Mouse (Mus musculus): Measurements from ENCODE around the gene Olfm1. TPM values are rescaled to one million over a fixed set of nuclear protein-coding genes. Genes with fewer than 3 reads are reported as not detected.

Gene Olfm1
- polyA plus RNA-seq, 1 experiment from 2014 or later = 139 TPM

DNA sequence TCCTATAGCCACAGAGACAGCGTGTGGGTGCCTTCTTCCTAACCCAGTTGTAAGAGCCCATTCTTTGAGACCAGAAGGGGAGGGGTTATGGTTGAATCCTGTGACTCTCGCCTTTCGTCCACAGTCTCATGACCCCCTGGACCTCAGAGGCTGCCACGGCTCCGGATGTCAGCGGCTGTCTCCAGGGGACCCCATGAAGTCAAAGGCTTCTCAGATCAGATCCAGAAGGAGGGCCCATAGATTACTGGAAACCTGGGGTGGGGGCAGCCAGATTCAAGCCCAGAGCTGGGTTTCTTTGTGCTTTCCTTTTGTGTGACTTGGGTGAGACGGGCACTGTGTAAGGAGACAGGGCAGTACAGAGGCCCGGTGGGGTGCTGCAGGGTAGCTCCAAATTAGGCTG lies 27.2 kb upstream of the Olfm1 start:
- 52% methylated on average over 8 of the region's 8 CpGs for WGBS
- no peak overlapping the region for H3K9ac ChIP-seq (ENCODE audit: low read depth, low read length)

DNA sequence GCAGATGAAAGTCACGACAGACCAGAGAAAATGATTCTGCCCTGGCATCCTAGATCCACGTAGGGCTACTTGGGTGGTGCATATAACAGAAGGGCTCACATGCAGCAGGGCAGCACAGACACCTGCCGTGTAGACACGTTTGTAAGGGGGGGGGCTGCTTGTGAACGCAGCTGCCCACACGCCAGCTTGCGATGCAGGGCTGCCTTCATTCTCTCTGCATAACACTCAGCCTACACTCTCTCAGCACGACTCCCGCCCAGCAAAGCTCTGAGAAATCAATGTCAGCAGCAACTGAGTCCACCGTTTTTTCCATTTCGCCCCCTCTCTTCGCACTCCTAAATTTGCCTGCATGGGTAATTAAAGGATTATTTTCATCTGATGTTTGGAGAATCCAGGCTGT lies 23.5 kb upstream of the Olfm1 start:
- no peak for ATAC-seq (ENCODE audit: low FRiP score)
- WGBS = 81% methylated on average over 12 of the region's 12 CpGs
- no peaks in the 10 kb centered on the region for H3K36me3 ChIP-seq (ENCODE audit: control insufficient read depth, insufficient read depth, low read length)
- no peak for DNase-seq (ENCODE audit: low spot score)
- H3K4me3 ChIP-seq (ENCODE audit: low read depth, low read length) = no peak overlapping the region
- H3K9ac ChIP-seq (ENCODE audit: low read depth, low read length) = no peak overlapping the region
- no peak overlapping the region for H3K4me2 ChIP-seq (replicated peaks; ENCODE audit: low read depth, low read length)
- H3K9me3 ChIP-seq (ENCODE audit: control insufficient read depth, low read length) = no peaks in the 10 kb centered on the region
- H3K27me3 ChIP-seq (ENCODE audit: control insufficient read depth, insufficient read depth, low read length) = no peaks in the 10 kb centered on the region
- H3K4me1 ChIP-seq (replicated peaks; ENCODE audit: control insufficient read depth, insufficient read depth, low read length) = no peaks in the 10 kb centered on the region
- H3K27ac ChIP-seq (ENCODE audit: low read depth, low read length) = no peak overlapping the region

More for the DNA sequence above, 27.2 kb upstream of the Olfm1 start:
- Histone ChIP-seq H3K27ac (ENCODE audit: low read depth, low read length) (no peak overlapping the region), H3K27me3 (ENCODE audit: control insufficient read depth, insufficient read depth, low read length) (no peaks in the 10 kb centered on the region), H3K36me3 (ENCODE audit: control insufficient read depth, insufficient read depth, low read length) (no peaks in the 10 kb centered on the region), H3K4me2 (replicated peaks; ENCODE audit: low read depth, low read length) (no peak overlapping the region), H3K9me3 (ENCODE audit: control insufficient read depth, low read length) (no peaks in the 10 kb centered on the region), H3K4me3 (ENCODE audit: low read depth, low read length) (no peak overlapping the region), H3K4me1 (replicated peaks; ENCODE audit: control insufficient read depth, insufficient read depth, low read length) (no peaks in the 10 kb centered on the region)
- DNase-seq (ENCODE audit: low spot score) (no peak), ATAC-seq (ENCODE audit: low FRiP score) (no peak)

DNA sequence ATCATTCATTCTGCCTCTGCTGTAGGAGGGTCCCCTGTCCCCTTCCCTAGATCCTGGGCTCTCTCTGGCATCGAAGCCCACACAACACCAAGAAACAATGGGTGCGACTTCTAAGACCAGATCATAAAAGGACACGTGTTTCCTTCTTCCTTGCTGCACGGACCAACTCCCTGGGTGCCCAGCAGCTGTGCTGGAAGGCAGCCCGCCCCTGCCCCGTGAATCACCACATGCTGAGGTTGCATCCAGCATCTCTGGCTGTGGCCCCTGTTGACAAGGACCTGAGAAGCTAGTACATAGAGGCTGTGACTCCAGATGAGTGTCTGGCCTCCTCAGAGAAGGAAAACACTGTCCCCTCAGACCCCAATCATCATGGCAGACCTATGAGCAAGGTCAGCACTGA lies 20.8 kb upstream of the Olfm1 start:
- Histone ChIP-seq H3K9ac (ENCODE audit: low read depth, low read length) (no peak overlapping the region), H3K4me3 (ENCODE audit: low read depth, low read length) (no peak overlapping the region), H3K9me3 (ENCODE audit: control insufficient read depth, low read length) (no peaks in the 10 kb centered on the region), H3K36me3 (ENCODE audit: control insufficient read depth, insufficient read depth, low read length) (no peaks in the 10 kb centered on the region), H3K4me1 (replicated peaks; ENCODE audit: control insufficient read depth, insufficient read depth, low read length) (no peaks in the 10 kb centered on the region), H3K4me2 (replicated peaks; ENCODE audit: low read depth, low read length) (no peak overlapping the region), H3K27me3 (ENCODE audit: control insufficient read depth, insufficient read depth, low read length) (no peaks in the 10 kb centered on the region), H3K27ac (ENCODE audit: low read depth, low read length) (no peak overlapping the region)
- ATAC-seq (ENCODE audit: low FRiP score) = no peak
- no peak for DNase-seq (ENCODE audit: low spot score)
- WGBS = 74% methylated on average over 6 of the region's 6 CpGs

DNA sequence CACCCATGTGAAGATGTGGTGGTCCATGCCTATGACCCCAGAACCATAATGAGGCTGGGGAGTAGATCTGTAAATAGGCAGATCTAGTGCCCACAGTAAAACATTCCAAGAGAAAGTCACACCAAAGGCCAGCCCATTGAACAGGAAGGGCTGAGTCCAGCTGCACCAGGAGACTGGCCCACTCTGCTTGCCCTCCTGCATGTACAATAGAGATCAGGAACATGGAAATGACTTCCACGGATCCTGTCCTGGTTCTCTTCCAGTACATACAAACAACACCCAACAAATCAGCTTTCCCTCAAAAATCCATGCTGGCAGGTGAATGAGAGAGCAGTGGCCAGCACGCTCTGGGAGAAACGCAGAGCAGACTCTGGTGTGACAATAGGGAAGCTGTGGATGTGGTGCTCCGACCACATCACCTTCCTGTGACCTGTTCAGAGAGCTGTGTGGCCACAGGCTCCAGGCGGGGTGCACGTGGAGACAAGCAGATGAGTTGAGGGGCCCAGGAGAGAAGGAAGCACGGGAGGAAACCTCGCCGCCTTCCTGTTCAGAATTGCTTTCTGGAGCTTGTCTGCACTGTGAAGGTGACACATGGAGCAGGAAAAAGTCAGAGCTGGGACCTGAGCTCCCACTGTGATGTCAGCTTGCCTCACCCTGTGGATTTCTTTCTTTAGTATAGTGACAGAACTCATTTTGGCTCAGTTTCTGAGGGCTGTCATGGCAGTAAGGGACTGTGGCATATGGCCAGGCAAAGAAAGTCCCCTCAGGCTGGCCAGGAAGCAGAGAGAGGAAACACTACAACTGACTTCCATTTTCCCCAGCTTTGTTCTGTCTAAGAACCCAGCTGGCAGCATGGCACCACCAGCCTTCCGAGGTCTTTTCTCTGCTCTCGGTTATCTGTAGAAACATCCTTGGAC lies 19.3 kb upstream of the Olfm1 start:
- no peaks in the 10 kb centered on the region for H3K9me3 ChIP-seq (ENCODE audit: control insufficient read depth, low read length)
- H3K27ac ChIP-seq (ENCODE audit: low read depth, low read length) = no peak overlapping the region
- H3K4me2 ChIP-seq (replicated peaks; ENCODE audit: low read depth, low read length) = no peak overlapping the region
- no peak overlapping the region for H3K4me3 ChIP-seq (ENCODE audit: low read depth, low read length)
- 84% methylated on average over 11 of the region's 11 CpGs for WGBS
- no peaks in the 10 kb centered on the region for H3K36me3 ChIP-seq (ENCODE audit: control insufficient read depth, insufficient read depth, low read length)
- DNase-seq (ENCODE audit: low spot score) (no peak), ATAC-seq (ENCODE audit: low FRiP score) (no peak)
- H3K4me1 ChIP-seq (replicated peaks; ENCODE audit: control insufficient read depth, insufficient read depth, low read length) = no peaks in the 10 kb centered on the region
- no peaks in the 10 kb centered on the region for H3K27me3 ChIP-seq (ENCODE audit: control insufficient read depth, insufficient read depth, low read length)
- no peak overlapping the region for H3K9ac ChIP-seq (ENCODE audit: low read depth, low read length)

DNA sequence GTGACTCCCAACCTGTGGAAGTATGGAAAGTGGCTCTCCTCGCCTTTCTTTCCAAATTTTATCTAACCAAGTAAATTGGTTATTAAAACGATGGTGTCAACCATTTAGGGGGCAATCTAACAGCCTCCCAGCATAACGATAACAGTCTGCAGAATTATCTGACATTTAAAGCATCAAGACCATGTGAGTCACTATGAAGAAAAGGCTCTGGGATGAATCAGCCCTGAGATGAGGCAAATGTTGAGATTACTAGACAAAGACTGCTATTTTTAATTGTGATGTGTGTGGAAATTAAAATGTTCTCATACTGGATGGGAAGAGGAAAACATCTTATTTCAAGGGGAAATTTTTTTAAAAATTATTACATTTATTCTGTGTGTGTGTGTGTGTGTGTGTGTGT lies 18.4 kb upstream of the Olfm1 start:
- no peak overlapping the region for H3K27ac ChIP-seq (ENCODE audit: low read depth, low read length)
- DNase-seq (ENCODE audit: low spot score) (no peak), ATAC-seq (ENCODE audit: low FRiP score) (no peak)
- H3K4me3 ChIP-seq (ENCODE audit: low read depth, low read length) = no peak overlapping the region
- no peaks in the 10 kb centered on the region for H3K9me3 ChIP-seq (ENCODE audit: control insufficient read depth, low read length)
- no peak overlapping the region for H3K9ac ChIP-seq (ENCODE audit: low read depth, low read length)
- 88% methylated on average over 3 of the region's 3 CpGs for WGBS
- no peaks in the 10 kb centered on the region for H3K36me3 ChIP-seq (ENCODE audit: control insufficient read depth, insufficient read depth, low read length)
- H3K4me2 ChIP-seq (replicated peaks; ENCODE audit: low read depth, low read length) = no peak overlapping the region
- no peaks in the 10 kb centered on the region for H3K27me3 ChIP-seq (ENCODE audit: control insufficient read depth, insufficient read depth, low read length)
- no peaks in the 10 kb centered on the region for H3K4me1 ChIP-seq (replicated peaks; ENCODE audit: control insufficient read depth, insufficient read depth, low read length)

DNA sequence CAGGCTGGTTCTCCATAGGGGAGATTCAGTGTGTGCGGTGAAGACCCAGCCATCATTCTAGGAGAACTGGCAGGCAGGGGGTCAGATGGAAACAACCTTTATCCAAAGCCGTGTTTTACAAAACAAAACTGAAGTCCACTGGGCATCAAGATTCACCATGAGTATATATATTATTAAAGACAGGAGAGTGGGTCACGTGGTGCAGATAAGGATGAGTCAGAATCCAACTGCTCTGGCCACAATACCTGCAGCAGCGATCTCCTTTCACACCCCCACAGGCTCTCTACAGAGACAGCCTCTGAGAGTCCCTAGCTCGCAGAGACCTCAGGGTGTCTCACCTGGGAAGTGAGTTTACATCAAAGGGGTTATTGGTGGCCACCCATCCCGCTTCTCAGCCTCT lies 14.2 kb upstream of the Olfm1 start:
- no peak for DNase-seq (ENCODE audit: low spot score)
- no peak overlapping the region for H3K27ac ChIP-seq (ENCODE audit: low read depth, low read length)
- H3K36me3 ChIP-seq (ENCODE audit: control insufficient read depth, insufficient read depth, low read length) = no peaks in the 10 kb centered on the region
- H3K4me1 ChIP-seq (replicated peaks; ENCODE audit: control insufficient read depth, insufficient read depth, low read length) = no peaks in the 10 kb centered on the region
- no peak for ATAC-seq (ENCODE audit: low FRiP score)
- no peaks in the 10 kb centered on the region for H3K9me3 ChIP-seq (ENCODE audit: control insufficient read depth, low read length)
- H3K27me3 ChIP-seq (ENCODE audit: control insufficient read depth, insufficient read depth, low read length) = no peaks in the 10 kb centered on the region
- 79% methylated on average over 6 of the region's 6 CpGs for WGBS
- H3K4me2 ChIP-seq (replicated peaks; ENCODE audit: low read depth, low read length) = no peak overlapping the region
- no peak overlapping the region for H3K4me3 ChIP-seq (ENCODE audit: low read depth, low read length)
- no peak overlapping the region for H3K9ac ChIP-seq (ENCODE audit: low read depth, low read length)

DNA sequence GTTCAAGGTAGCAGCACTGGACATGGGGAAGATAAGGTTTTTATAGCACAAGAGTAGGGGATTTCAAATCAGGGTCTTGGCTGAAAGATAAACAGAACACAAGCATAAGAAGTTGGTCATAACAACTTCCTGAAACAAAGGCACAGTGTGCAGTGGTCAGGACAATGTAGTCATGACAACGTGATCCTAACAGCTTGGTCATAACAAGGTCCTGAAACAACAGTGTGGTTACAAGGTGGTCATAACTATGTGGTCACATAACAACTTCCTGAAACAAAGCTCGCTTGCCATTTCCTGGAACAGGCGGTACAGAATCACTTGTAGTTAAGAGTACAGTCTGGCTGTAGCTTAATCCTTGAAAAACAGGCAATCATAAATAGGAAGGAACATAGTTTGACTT lies 12.7 kb upstream of the Olfm1 start:
- DNase-seq (ENCODE audit: low spot score) (no peak), ATAC-seq (ENCODE audit: low FRiP score) (no peak)
- no peak overlapping the region for H3K4me3 ChIP-seq (ENCODE audit: low read depth, low read length)
- no peak overlapping the region for H3K4me2 ChIP-seq (replicated peaks; ENCODE audit: low read depth, low read length)
- no peak overlapping the region for H3K9ac ChIP-seq (ENCODE audit: low read depth, low read length)
- no peak overlapping the region for H3K27ac ChIP-seq (ENCODE audit: low read depth, low read length)
- H3K4me1 ChIP-seq (replicated peaks; ENCODE audit: control insufficient read depth, insufficient read depth, low read length) = no peaks in the 10 kb centered on the region
- H3K36me3 ChIP-seq (ENCODE audit: control insufficient read depth, insufficient read depth, low read length) = no peaks in the 10 kb centered on the region
- no peaks in the 10 kb centered on the region for H3K9me3 ChIP-seq (ENCODE audit: control insufficient read depth, low read length)
- no peaks in the 10 kb centered on the region for H3K27me3 ChIP-seq (ENCODE audit: control insufficient read depth, insufficient read depth, low read length)
- 85% methylated on average over 3 of the region's 3 CpGs for WGBS

DNA sequence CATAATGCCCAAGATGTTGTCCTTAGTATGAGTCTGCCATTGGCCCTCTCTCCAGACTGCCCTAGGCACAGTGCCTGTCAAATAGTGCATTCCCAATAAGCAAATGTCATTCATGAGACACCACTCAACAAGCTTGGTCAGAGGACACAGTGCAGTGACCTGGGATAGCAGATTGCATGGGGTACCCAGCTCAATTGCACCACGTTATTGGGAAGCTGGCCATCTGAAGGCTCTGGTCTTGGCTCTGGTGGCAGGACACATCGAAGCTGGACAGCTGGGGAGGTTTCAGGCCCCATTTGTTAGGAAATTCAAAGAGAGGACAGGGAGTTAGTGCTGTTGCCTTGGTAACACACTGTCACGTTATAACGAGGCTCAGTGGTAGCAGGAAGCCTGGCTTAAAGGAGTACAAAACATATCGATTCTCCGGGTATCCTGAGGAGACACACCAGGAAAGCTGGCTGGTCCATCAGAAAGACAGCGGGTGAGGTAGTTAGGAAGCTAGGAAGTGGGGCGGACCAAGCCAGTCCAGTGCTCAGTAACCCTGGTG lies 4.3 kb upstream of the Olfm1 start:
- Histone ChIP-seq H3K4me3 (ENCODE audit: low read depth, low read length) (no peak overlapping the region), H3K27me3 (ENCODE audit: control insufficient read depth, insufficient read depth, low read length) (peaks cover 2% of the 10 kb centered on the region; the same call in 1 of the 2 replicates), H3K36me3 (ENCODE audit: control insufficient read depth, insufficient read depth, low read length) (no peaks in the 10 kb centered on the region), H3K27ac (ENCODE audit: low read depth, low read length) (no peak overlapping the region), H3K4me2 (replicated peaks; ENCODE audit: low read depth, low read length) (no peak overlapping the region), H3K9me3 (ENCODE audit: control insufficient read depth, low read length) (no peaks in the 10 kb centered on the region), H3K9ac (ENCODE audit: low read depth, low read length) (no peak overlapping the region), H3K4me1 (replicated peaks; ENCODE audit: control insufficient read depth, insufficient read depth, low read length) (0 out of 2 replicates have a peak, but pooled peaks cover 1% of the 10 kb centered on the region)
- no peak for DNase-seq (ENCODE audit: low spot score)
- no peak for ATAC-seq (ENCODE audit: low FRiP score)
- 44% methylated on average over 8 of the region's 8 CpGs for WGBS

DNA sequence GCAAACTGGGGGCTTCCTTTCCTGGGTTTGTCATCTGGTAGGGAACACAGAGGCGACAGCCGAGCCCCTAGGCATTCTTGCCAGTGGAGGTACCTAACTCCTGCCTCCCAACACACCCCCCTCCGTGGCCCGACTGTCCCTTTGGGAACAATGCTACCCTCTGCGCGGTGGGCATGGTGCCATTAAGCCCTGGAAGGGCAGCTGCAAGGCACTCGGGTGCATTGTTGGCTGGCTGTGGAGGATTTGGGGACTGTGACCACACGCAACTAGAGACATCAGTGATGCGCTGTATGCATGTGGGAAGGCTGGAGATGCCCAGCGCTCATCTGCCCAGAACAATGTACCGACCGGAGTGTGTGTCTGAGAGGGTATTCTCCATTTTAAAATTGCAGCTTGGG lies 897 bp downstream of the Olfm1 start:
- Histone ChIP-seq H3K4me3 (ENCODE audit: low read depth, low read length) (peak overlapping the region; percentile 79), H3K27ac (ENCODE audit: low read depth, low read length) (peak overlapping the region; percentile 82), H3K4me2 (replicated peaks; ENCODE audit: low read depth, low read length) (peak overlapping the region; percentile 74), H3K36me3 (ENCODE audit: control insufficient read depth, insufficient read depth, low read length) (no peaks in the 10 kb centered on the region), H3K4me1 (replicated peaks; ENCODE audit: control insufficient read depth, insufficient read depth, low read length) (peaks cover 10% of the 10 kb centered on the region; the same call in 1 of the 2 replicates), H3K9ac (ENCODE audit: low read depth, low read length) (peak overlapping the region; percentile 86), H3K9me3 (ENCODE audit: control insufficient read depth, low read length) (no peaks in the 10 kb centered on the region), H3K27me3 (ENCODE audit: control insufficient read depth, insufficient read depth, low read length) (peaks cover 2% of the 10 kb centered on the region; the same call in 1 of the 2 replicates)
- DNase-seq (ENCODE audit: low spot score) = peak; percentile 43
- peak; percentile 34 for ATAC-seq (ENCODE audit: low FRiP score)
- WGBS = 25% methylated on average over 12 of the region's 12 CpGs

Data from hindbrain, embryonic 11.5 days (tissue).